Mouse (Mus musculus) myocyte (in vitro differentiated cells): ENCODE data around the gene Pid1.

Source experiments
- CEBPB ChIP-seq: IDR thresholded peaks from 2 replicates; pipeline ENCODE4 v1.6.1; 2011; ENCODE audit warnings: mild to moderate bottlenecking, moderate library complexity; ENCODE audit not compliant: poor library complexity, insufficient read depth, severe bottlenecking
- E2F4 ChIP-seq: IDR thresholded peaks from one replicate; pipeline ENCODE4 v1.6.1; 2011; ENCODE audit warnings: mild to moderate bottlenecking, control low read depth, moderate library complexity; ENCODE audit not compliant: insufficient read depth
- MAX ChIP-seq: IDR thresholded peaks from one replicate; pipeline ENCODE4 v1.6.1; 2011; ENCODE audit warnings: low read depth, mild to moderate bottlenecking, control low read depth
- MYOD1 ChIP-seq, 3 experiments: IDR thresholded peaks; one replicate each; pipeline ENCODE4 v1.6.1; 2011; ENCODE audit warnings: control low read depth in 2 of 3, low read depth in 2 of 3, mild to moderate bottlenecking in 2 of 3, moderate library complexity in 1 of 3; ENCODE audit not compliant: insufficient read length in 2 of 3, control insufficient read depth in 1 of 3
- MYOG ChIP-seq, 3 experiments: IDR thresholded peaks; one replicate each; pipeline ENCODE4 v1.6.1; 2011; ENCODE audit warnings: control low read depth in 2 of 3, low read depth in 2 of 3, mild to moderate bottlenecking in 2 of 3; ENCODE audit not compliant: insufficient read length in 2 of 3, control insufficient read depth in 1 of 3, insufficient read depth in 1 of 3
- POLR2A ChIP-seq: IDR thresholded peaks from one replicate; pipeline ENCODE4 v1.6.1; 2011; ENCODE audit warnings: low read depth, mild to moderate bottlenecking, control low read depth, moderate library complexity; ENCODE audit not compliant: insufficient read length
- POLR2AphosphoS2 ChIP-seq: IDR thresholded peaks from one replicate; pipeline ENCODE4 v1.6.1; 2011; ENCODE audit warnings: low read depth, control low read depth; ENCODE audit not compliant: insufficient read length
- REST ChIP-seq: IDR thresholded peaks from one replicate; pipeline ENCODE4 v1.6.1; 2011; ENCODE audit warnings: mild to moderate bottlenecking, control low read depth, moderate library complexity; ENCODE audit not compliant: insufficient read depth, insufficient read length
- TCF12 ChIP-seq: IDR thresholded peaks from one replicate; pipeline ENCODE4 v1.6.1; 2011; ENCODE audit warnings: mild to moderate bottlenecking, control low read depth; ENCODE audit not compliant: poor library complexity, insufficient read depth, severe bottlenecking
- TCF3 ChIP-seq: IDR thresholded peaks from one replicate; pipeline ENCODE4 v1.6.1; 2011; ENCODE audit warnings: low read depth, control low read depth; ENCODE audit not compliant: insufficient read length
- USF1 ChIP-seq: IDR thresholded peaks from one replicate; pipeline ENCODE4 v1.6.1; 2011; ENCODE audit warnings: low read depth, mild to moderate bottlenecking, control low read depth, moderate library complexity

DNA sequence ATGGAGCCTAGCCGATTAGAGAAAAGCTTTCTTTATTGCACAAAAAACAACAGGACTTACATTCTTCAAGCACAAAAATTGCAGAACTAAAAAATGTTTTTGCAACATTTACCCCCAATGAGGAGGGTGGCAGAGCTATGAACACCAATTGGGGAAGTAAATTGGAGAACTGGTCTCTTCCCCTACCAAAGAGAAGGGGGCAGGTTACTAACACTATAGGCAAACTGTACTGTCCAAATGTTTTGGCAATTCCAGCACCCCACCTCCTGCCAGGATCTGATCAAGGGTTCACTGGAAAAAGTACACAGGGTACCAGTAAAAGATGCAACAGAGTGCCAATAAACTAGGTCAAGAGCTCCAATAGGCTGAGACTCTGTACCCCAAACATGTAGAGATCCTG lies 46.2 kb downstream of the Pid1 start:
- no peak for TF ChIP-seq MAX
- no peak for TF ChIP-seq USF1
- no peak for TF ChIP-seq POLR2A
- TF ChIP-seq MYOG (IDR thresholded peaks at IDR 0.05; ENCODE audit: control insufficient read depth in 1 of 3, insufficient read depth in 1 of 3, insufficient read length in 2 of 3, low read depth in 2 of 3): no peak
- no peak for TF ChIP-seq E2F4
- no peak for TF ChIP-seq CEBPB
- TF ChIP-seq TCF3: no peak
- TF ChIP-seq MYOD1 (IDR thresholded peaks at IDR 0.05; ENCODE audit: control insufficient read depth in 1 of 3, insufficient read length in 2 of 3, low read depth in 2 of 3): no peak
- TF ChIP-seq TCF12: no peak
- no peak for TF ChIP-seq POLR2AphosphoS2
- no peak for TF ChIP-seq REST
